Mouse (Mus musculus) MEL (cell line): ENCODE results near the gene Strada.
A peak's percentile ranks its signal among the peaks of the same experiment; 100 is the strongest.

Source experiments
- CTCF ChIP-seq, 3 experiments: IDR thresholded peaks in 2 of 3; conservative IDR thresholded peaks in 1 of 3; 2 replicates each; pipeline ENCODE4 v1.5.1; 2011 to 2012; ENCODE audit warnings: low read length in 3 of 3, low read depth in 2 of 3, mild to moderate bottlenecking in 2 of 3, improper control_type of control experiment in 1 of 3, inconsistent platforms in 1 of 3, mixed read lengths in 1 of 3, moderate library complexity in 1 of 3; ENCODE audit not compliant: control insufficient read depth in 1 of 3, insufficient read depth in 1 of 3, poor library complexity in 1 of 3, severe bottlenecking in 1 of 3
- EP300 ChIP-seq, 2 experiments: IDR thresholded peaks; 2 replicates each; pipeline ENCODE4 v1.6.1; 2011; ENCODE audit warnings: improper control_type of control experiment in 2 of 2, low read length in 2 of 2, low read depth in 1 of 2, mild to moderate bottlenecking in 1 of 2
- ETS1 ChIP-seq: IDR thresholded peaks from 2 replicates; pipeline ENCODE4 v1.6.1; 2012; ENCODE audit warnings: low read depth, mild to moderate bottlenecking, inconsistent platforms, low read length, improper control_type of control experiment, moderate library complexity
- GATA1 ChIP-seq: IDR thresholded peaks from 2 replicates; pipeline ENCODE4 v1.6.1; 2011; ENCODE audit warnings: low read depth, low read length, improper control_type of control experiment
- NRF1 ChIP-seq: IDR thresholded peaks from 2 replicates; pipeline ENCODE4 v1.6.1; 2014; ENCODE audit warnings: low read depth, mild to moderate bottlenecking, inconsistent platforms, low read length, improper control_type of control experiment, moderate library complexity; ENCODE audit not compliant: poor library complexity, insufficient read depth, severe bottlenecking
- POLR2A ChIP-seq, 2 experiments: IDR thresholded peaks; 2 replicates each; pipeline ENCODE4 v1.6.1; 2011 to 2012; ENCODE audit warnings: low read length in 2 of 2, mild to moderate bottlenecking in 2 of 2, control low read depth in 1 of 2, improper control_type of control experiment in 1 of 2, low read depth in 1 of 2, moderate library complexity in 1 of 2; ENCODE audit not compliant: control insufficient read depth in 1 of 2, insufficient read depth in 1 of 2, poor library complexity in 1 of 2
- POLR2AphosphoS2 ChIP-seq: IDR thresholded peaks from 2 replicates; pipeline ENCODE4 v1.6.1; 2011; ENCODE audit warnings: low read length, improper control_type of control experiment
- UBTF ChIP-seq: IDR thresholded peaks from 2 replicates; pipeline ENCODE4 v1.6.1; 2012; ENCODE audit warnings: low read depth, mild to moderate bottlenecking, inconsistent platforms, low read length, improper control_type of control experiment, moderate library complexity, borderline replicate concordance; ENCODE audit not compliant: insufficient read depth
- USF1 ChIP-seq: IDR thresholded peaks from 2 replicates; pipeline ENCODE4 v1.6.1; 2014; ENCODE audit warnings: low read depth, mild to moderate bottlenecking, inconsistent platforms, low read length, improper control_type of control experiment, moderate library complexity
- ZMIZ1 ChIP-seq: IDR thresholded peaks from 2 replicates; pipeline ENCODE4 v1.6.1; 2012; ENCODE audit warnings: low read depth, mild to moderate bottlenecking, inconsistent platforms, low read length, improper control_type of control experiment, moderate library complexity

GRCm38 (mm10) chr11:106192657-106193370, 9.2 kb downstream of the Strada start:
- no peak for TF ChIP-seq USF1
- TF ChIP-seq POLR2A (IDR thresholded peaks at IDR 0.05; ENCODE audit: control insufficient read depth in 1 of 2, insufficient read depth in 1 of 2, low read depth in 1 of 2, low read length in 2 of 2, poor library complexity in 1 of 2), result no peak
- TF ChIP-seq CTCF (IDR thresholded peaks at IDR 0.05 in 2 of 3, conservative IDR thresholded peaks at IDR 0.05 in 1 of 3; ENCODE audit: control insufficient read depth in 1 of 3, insufficient read depth in 1 of 3, low read depth in 2 of 3, low read length in 3 of 3, poor library complexity in 1 of 3, severe bottlenecking in 1 of 3), result no peak
- TF ChIP-seq POLR2AphosphoS2, result no peak
- TF ChIP-seq ETS1, result no peak
- TF ChIP-seq EP300 (IDR thresholded peaks at IDR 0.05; ENCODE audit: low read depth in 1 of 2, low read length in 2 of 2), result 0 out of 4 replicates have a peak, but pooled peaks have one; percentile 2 to 13
- TF ChIP-seq GATA1, result peak; percentile 24; the same call in 1 of the 2 replicates
- no peak for TF ChIP-seq UBTF
- TF ChIP-seq NRF1, result no peak
- no peak; the same call in 1 of the 2 replicates for TF ChIP-seq ZMIZ1
